In the genomic region with DNA sequence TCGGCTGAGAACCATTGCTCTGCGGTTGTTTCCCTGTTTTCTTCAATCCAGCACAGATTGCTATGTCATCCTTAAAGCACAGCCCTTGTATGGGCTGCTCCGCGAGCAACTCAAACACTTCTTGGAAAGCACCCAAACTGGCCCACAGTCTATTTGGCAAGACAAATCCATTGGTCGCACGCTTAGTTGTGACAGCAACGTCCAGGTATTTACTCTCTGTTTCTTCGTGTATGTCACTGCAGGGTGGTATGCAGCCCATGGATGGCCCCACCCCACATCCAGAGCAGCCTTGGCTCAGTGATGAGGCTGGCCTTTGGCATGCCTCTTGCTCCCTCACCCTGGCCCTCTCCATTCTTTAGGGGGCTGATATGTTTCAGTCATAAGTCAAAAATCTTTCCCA, we compare ENCODE assay signal across 9 mouse cellular contexts. TPM values are rescaled to one million over a fixed set of nuclear protein-coding genes. Genes with fewer than 3 reads are reported as not detected.
DNase-seq lines count a peak whose midpoint lies in the region; ATAC-seq and TF ChIP-seq lines count a peak whose summit lies in the region.
"Had no signal": no experiment of that assay in that cellular context is flagged by ENCODE, and none has a peak within 500 bp of the region (broad histone marks: within the 10 kb centered on the region; RNA-seq: fewer than 3 reads in every experiment).

No protein-coding gene starts in this region.

- no peaks in the 10 kb centered on the region for H3K4me1 ChIP-seq in stomach, postnatal 0 days (replicated peaks; ENCODE audit: control insufficient read depth, insufficient read depth)

- TF ChIP-seq CTCF in stomach, postnatal 0 days (IDR thresholded peaks at IDR 0.05; ENCODE audit: low read depth), result no peak

- no peak overlapping the region; the same call in 1 of the 2 replicates for H3K27ac ChIP-seq in stomach, postnatal 0 days (replicated peaks)

- WGBS in stomach, postnatal 0 days, result 20% methylated on average over 8 of the region's 8 CpGs

- no peak overlapping the region for H3K9ac ChIP-seq in stomach, postnatal 0 days (ENCODE audit: low read length)

- no peaks in the 10 kb centered on the region for H3K27me3 ChIP-seq in stomach, postnatal 0 days (ENCODE audit: control insufficient read depth, insufficient read depth, low read length)

- peak; percentile 53; the same call in 1 of the 2 replicates for ATAC-seq in frontal cortex, adult (ENCODE audit: low TSS enrichment)
- ATAC-seq in stomach, postnatal 0 days (ENCODE audit: low FRiP score, low TSS enrichment), result peak; percentile 77; the same call in 1 of the 2 replicates

- no peaks in the 10 kb centered on the region for H3K9me3 ChIP-seq in stomach, postnatal 0 days (ENCODE audit: control insufficient read depth, low read length)

- H3K4me2 ChIP-seq in stomach, postnatal 0 days (replicated peaks; ENCODE audit: low read depth), result no peak overlapping the region

- no peaks in the 10 kb centered on the region for H3K36me3 ChIP-seq in stomach, postnatal 0 days (ENCODE audit: control insufficient read depth, insufficient read depth, low read length)

- H3K4me3 ChIP-seq in stomach, postnatal 0 days (ENCODE audit: low read depth, low read length), result no peak overlapping the region

- no peak for DNase-seq in frontal cortex, postnatal 10 days (ENCODE audit: low spot score in 2 of 2)
- DNase-seq in right cerebral cortex, postnatal 4 days, result peak; percentile 24
- DNase-seq in right cerebral cortex, postnatal 10 days (ENCODE audit: low spot score in 2 of 2), result no peak
- peak; percentile 23 for DNase-seq in heart, postnatal 25 days (ENCODE audit: low spot score)
- DNase-seq in stomach, postnatal 0 days (ENCODE audit: low spot score), result peak; percentile 17
- DNase-seq in urinary bladder, postnatal 4 days (ENCODE audit: low spot score in 2 of 2), result no peak
- DNase-seq in embryo, embryonic 11 days, result no peak
- DNase-seq: cerebellum, adult 9-10 months had no signal

- intact Hi-C loops in heart, postnatal 25 days (cut with DNase I), result no loop called here

- TF ChIP-seq EP300 in stomach, postnatal 0 days (optimal IDR thresholded peaks at IDR 0.05), result peak; percentile 31

RNA-seq across cellular contexts. Expression of gene Ipo5, which starts 42.5 kb away (rescaled TPM):
- total RNA-seq in heart, postnatal 25 days (2021), result 100 to 1,000 TPM in 1 of 2 experiments, 10 to 100 TPM in 1; 96.3 to 101 TPM
- polyA plus RNA-seq in stomach, postnatal 0 days (2015; fragmentation: Nextera tagmentation; extraction: Ambion mirVana), result 30.7 and 31.5 TPM in 2 replicates

Comparison
In these comparisons a context has a peak if more than half of its experiments do, and no peak if none do; other contexts are left out.
1. DNase-seq: peak in right cerebral cortex, postnatal 4 days (single experiment), heart, postnatal 25 days (single experiment) and stomach, postnatal 0 days (single experiment); none in frontal cortex, postnatal 10 days (0 of 2), right cerebral cortex, postnatal 10 days (0 of 2), urinary bladder, postnatal 4 days (0 of 2) and embryo, embryonic 11 days (single experiment).